Mouse (Mus musculus): ENCODE measurements around the gene Tcirg1. TPM values are rescaled to one million over a fixed set of nuclear protein-coding genes. Genes with fewer than 3 reads are reported as not detected.
A peak's percentile ranks its signal among the peaks of the same experiment; 100 is the strongest.

Gene Tcirg1
- total and polyA plus RNA-seq, 3 experiments = 7.4 to 50.5 (median 12.4) TPM

DNA sequence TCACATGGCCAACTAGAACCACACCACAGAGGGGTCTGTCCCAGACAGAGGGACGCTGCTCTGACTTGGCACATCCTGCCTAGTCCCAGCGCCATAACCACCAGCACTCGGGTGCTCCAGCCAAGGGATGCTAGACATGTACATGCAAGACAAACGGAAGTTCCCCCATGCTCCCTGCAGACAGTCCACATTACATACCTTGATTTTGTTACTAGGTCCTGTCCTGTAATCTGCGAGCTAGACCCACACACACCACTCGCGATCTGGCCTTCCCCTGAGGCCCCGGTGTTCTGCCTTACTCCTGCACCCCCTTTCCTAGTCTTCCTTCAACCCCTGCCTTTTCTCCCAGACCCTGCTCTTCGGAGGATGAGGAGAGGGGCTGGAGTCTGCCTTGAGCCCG lies 607 bp downstream of the Tcirg1 start:
- 19% methylated on average over 10 of the region's 10 CpGs for WGBS
- H3K27ac ChIP-seq = peak overlapping the region; percentile 83
- H3K36me3 ChIP-seq (ENCODE audit: control insufficient read depth, insufficient read depth, low read length) = no peaks in the 10 kb centered on the region
- H3K27me3 ChIP-seq (ENCODE audit: control insufficient read depth, insufficient read depth, low read length) = no peaks in the 10 kb centered on the region
- H3K79me2 ChIP-seq (replicated peaks; ENCODE audit: control insufficient read depth, insufficient read depth, low read length) = 0 out of 2 replicates have a peak, but pooled peaks cover 1% of the 10 kb centered on the region
- intact Hi-C loops (cut with DNase I) = loop anchor here (2.0 kb wide), 1 partner anchor 54 kb away; no protein-coding TSS in a partner anchor
- H3K4me3 ChIP-seq = peak overlapping the region; percentile 71
- peak overlapping the region; percentile 71 for H3K9ac ChIP-seq (ENCODE audit: low read depth, low read length)
- peaks cover 3% of the 10 kb centered on the region; the same call in 1 of the 2 replicates for H3K4me1 ChIP-seq (ENCODE audit: control insufficient read depth, insufficient read depth, low read length)
- TF ChIP-seq EP300 (IDR thresholded peaks at IDR 0.05; ENCODE audit: insufficient read depth, low read depth, low read length) = no peak
- no peak for TF ChIP-seq POLR2A (IDR thresholded peaks at IDR 0.05; ENCODE audit: insufficient read depth, low read depth, low read length)
- TF ChIP-seq CTCF (IDR thresholded peaks at IDR 0.05) = no peak
- no peak for DNase-seq

DNA sequence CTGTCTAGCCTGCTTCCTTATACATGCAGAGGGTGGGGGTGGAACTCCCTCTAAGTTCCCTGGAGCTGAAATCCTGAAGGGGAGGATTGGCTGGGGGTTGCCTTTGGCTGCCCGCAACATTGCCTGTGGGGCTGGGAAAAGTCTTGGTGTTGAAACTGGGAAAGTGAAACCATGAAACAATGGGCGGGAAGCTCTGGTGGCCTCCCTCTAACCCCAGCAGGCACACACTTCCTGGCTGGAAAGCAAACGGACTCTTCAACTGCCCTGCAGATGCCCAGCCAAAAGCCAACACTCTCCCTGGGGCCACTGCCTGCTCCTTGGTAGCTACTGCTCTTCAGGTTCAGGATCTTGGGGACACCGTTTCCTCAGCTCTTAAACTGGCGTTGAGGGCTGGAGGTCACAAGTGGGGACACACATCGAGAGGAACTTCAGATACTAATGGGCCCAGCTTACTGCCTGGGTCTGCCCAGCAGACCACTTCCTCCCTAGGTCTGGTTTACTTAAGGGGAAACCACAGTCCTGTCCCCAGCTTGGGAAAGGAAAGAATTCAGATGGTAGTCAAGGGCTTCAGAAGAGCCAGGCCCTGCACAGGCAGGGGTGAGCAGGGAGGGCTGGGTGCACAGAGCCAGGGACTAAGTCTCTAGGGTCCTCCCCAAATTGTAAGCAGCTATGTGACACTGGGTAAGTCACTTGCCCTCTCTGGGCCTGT lies 1.5 kb downstream of the Tcirg1 start:
- Histone ChIP-seq H3K4me1 (ENCODE audit: control insufficient read depth, insufficient read depth, low read length) (peaks cover 3% of the 10 kb centered on the region; the same call in 1 of the 2 replicates), H3K27me3 (ENCODE audit: control insufficient read depth, insufficient read depth, low read length) (no peaks in the 10 kb centered on the region), H3K27ac (peak overlapping the region; percentile 83), H3K36me3 (ENCODE audit: control insufficient read depth, insufficient read depth, low read length) (no peaks in the 10 kb centered on the region), H3K79me2 (replicated peaks; ENCODE audit: control insufficient read depth, insufficient read depth, low read length) (0 out of 2 replicates have a peak, but pooled peaks cover 1% of the 10 kb centered on the region), H3K9ac (ENCODE audit: low read depth, low read length) (peak overlapping the region; percentile 47), H3K4me3 (peak overlapping the region; percentile 71)
- 39% methylated on average over 6 of the region's 6 CpGs for whole genome bisulfite sequencing
- TF ChIP-seq POLR2A (IDR thresholded peaks at IDR 0.05; ENCODE audit: insufficient read depth, low read depth, low read length) = peak; percentile 48
- no peak for TF ChIP-seq EP300 (IDR thresholded peaks at IDR 0.05; ENCODE audit: insufficient read depth, low read depth, low read length)
- no peak for TF ChIP-seq CTCF (IDR thresholded peaks at IDR 0.05)
- DNase-seq = peak; percentile 68 to 74
- intact Hi-C loops (cut with DNase I) = no loop called here

DNA sequence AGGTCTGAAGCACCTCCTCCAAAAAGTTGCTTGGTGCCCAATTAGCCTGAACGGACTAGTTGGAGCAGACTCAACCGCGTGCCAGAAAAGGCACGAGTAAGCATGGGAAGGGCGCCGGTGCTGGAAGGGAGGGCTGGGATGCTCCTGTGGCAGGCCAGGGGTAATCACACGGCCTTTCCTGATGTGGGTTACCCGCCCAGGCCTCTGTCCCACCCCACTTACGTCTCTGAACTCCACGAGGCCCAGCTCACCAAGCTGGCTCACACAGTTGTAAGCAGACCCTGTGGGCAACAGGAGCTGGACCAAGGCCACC lies 2.6 kb downstream of the Tcirg1 start:
- no peak for DNase-seq
- 57% methylated on average over 10 of the region's 10 CpGs for WGBS
- Histone ChIP-seq H3K27me3 (ENCODE audit: control insufficient read depth, insufficient read depth, low read length) (no peaks in the 10 kb centered on the region), H3K36me3 (ENCODE audit: control insufficient read depth, insufficient read depth, low read length) (no peaks in the 10 kb centered on the region), H3K27ac (peak overlapping the region; percentile 83), H3K79me2 (replicated peaks; ENCODE audit: control insufficient read depth, insufficient read depth, low read length) (0 out of 2 replicates have a peak, but pooled peaks cover 1% of the 10 kb centered on the region), H3K4me1 (ENCODE audit: control insufficient read depth, insufficient read depth, low read length) (peaks cover 3% of the 10 kb centered on the region; the same call in 1 of the 2 replicates), H3K9ac (ENCODE audit: low read depth, low read length) (0 out of 2 replicates have a peak overlapping the region, but pooled peaks have one; percentile 11), H3K4me3 (no peak overlapping the region; the same call in 1 of the 2 replicates)
- TF ChIP-seq EP300 (IDR thresholded peaks at IDR 0.05; ENCODE audit: insufficient read depth, low read depth, low read length) (no peak), CTCF (IDR thresholded peaks at IDR 0.05) (no peak), POLR2A (IDR thresholded peaks at IDR 0.05; ENCODE audit: insufficient read depth, low read depth, low read length) (no peak)
- intact Hi-C loops (cut with DNase I) = no loop called here

DNA sequence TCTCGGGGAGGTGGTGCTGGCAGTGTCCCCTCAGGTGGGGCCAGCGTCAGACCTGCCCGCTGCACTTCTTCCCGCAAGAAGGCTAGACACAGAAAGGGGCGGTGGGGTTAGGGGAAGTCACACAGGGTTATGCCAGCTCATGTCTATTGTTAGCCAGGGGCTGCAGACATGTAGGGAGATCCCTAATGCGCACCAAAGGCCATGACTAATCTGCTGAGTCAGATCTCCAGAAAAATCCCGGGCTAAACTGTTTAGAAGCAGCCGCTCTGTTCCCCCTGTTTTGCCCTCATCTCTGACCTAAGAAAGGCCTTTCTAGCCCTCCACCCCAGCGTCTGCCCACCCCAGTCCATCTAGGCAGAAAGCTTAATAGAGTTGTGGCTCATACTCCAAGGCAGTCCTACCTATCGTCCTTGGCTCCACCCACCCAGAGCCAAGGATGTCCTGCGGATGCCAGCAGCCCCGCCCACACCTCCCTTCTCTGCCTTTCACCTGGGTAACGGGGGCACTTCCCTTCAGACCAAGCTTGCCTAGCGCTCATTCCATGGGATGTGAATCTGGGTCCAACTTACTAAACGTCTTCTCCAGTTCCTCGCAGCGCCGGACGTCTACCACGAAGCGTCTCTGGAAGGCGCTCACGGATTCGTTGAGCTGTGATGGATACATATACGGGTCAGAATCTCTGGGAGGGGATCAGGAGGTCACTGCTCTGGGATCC lies 3.1 kb downstream of the Tcirg1 start:
- Histone ChIP-seq H3K4me1 (ENCODE audit: control insufficient read depth, insufficient read depth, low read length) (peaks cover 3% of the 10 kb centered on the region; the same call in 1 of the 2 replicates), H3K79me2 (replicated peaks; ENCODE audit: control insufficient read depth, insufficient read depth, low read length) (0 out of 2 replicates have a peak, but pooled peaks cover 1% of the 10 kb centered on the region), H3K36me3 (ENCODE audit: control insufficient read depth, insufficient read depth, low read length) (no peaks in the 10 kb centered on the region), H3K4me3 (no peak overlapping the region), H3K27me3 (ENCODE audit: control insufficient read depth, insufficient read depth, low read length) (no peaks in the 10 kb centered on the region), H3K9ac (ENCODE audit: low read depth, low read length) (no peak overlapping the region), H3K27ac (peak overlapping the region; percentile 83)
- 83% methylated on average over 25 of the region's 25 CpGs for WGBS
- TF ChIP-seq EP300 (IDR thresholded peaks at IDR 0.05; ENCODE audit: insufficient read depth, low read depth, low read length) (no peak), CTCF (IDR thresholded peaks at IDR 0.05) (no peak), POLR2A (IDR thresholded peaks at IDR 0.05; ENCODE audit: insufficient read depth, low read depth, low read length) (no peak)
- intact Hi-C loops (cut with DNase I) = no loop called here
- DNase-seq = no peak

DNA sequence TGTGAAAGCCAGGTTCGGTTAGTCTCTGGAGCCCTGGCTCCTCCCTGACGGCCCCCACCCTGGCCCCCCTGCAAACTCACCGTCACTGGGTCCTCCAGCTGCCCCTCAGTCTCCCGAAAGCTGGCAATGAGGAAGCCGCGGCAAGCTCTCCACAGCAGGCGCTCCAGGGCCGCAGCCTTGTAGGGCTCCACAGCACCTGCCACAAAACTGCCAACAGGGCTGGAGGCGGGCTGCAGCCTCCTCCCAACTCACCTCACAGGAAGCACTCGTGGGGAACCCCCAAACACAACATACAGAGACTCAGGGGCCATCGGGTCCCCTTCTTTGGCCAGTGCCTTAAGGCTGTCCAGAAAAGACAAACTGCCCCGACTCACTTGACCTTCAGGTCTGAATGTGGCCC lies 4.0 kb downstream of the Tcirg1 start:
- H3K27ac ChIP-seq = no peak overlapping the region
- H3K9ac ChIP-seq (ENCODE audit: low read depth, low read length) = no peak overlapping the region
- no peaks in the 10 kb centered on the region for H3K27me3 ChIP-seq (ENCODE audit: control insufficient read depth, insufficient read depth, low read length)
- peaks cover 3% of the 10 kb centered on the region; the same call in 1 of the 2 replicates for H3K4me1 ChIP-seq (ENCODE audit: control insufficient read depth, insufficient read depth, low read length)
- H3K4me3 ChIP-seq = no peak overlapping the region
- intact Hi-C loops (cut with DNase I) = no loop called here
- no peak for DNase-seq
- H3K79me2 ChIP-seq (replicated peaks; ENCODE audit: control insufficient read depth, insufficient read depth, low read length) = 0 out of 2 replicates have a peak, but pooled peaks cover 1% of the 10 kb centered on the region
- 92% methylated on average over 12 of the region's 12 CpGs for WGBS
- TF ChIP-seq POLR2A (IDR thresholded peaks at IDR 0.05; ENCODE audit: insufficient read depth, low read depth, low read length) (no peak), CTCF (IDR thresholded peaks at IDR 0.05) (no peak), EP300 (IDR thresholded peaks at IDR 0.05; ENCODE audit: insufficient read depth, low read depth, low read length) (no peak)
- H3K36me3 ChIP-seq (ENCODE audit: control insufficient read depth, insufficient read depth, low read length) = no peaks in the 10 kb centered on the region
